25 mouse cellular contexts compared by ENCODE assay signal in the genomic region with DNA sequence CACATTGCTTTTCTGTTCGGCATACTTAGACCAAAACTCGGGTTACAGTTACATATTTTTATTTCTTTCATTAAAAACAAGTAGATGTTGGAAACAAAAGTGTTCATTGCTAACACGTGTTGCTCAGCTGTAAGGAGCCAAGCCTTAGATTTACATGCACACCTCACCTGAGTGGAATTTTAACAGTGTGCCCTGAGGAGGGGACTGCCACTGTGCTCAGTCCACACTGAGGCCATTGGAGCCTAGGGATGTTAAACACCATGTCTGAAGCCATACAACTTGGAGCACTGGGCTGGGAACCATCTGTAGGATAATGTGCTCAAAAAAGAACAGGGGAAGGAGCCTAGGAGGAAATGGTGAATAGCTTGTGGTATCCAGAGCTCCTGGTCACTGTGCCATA.
A peak's percentile ranks its signal among the peaks of the same experiment; 100 is the strongest.
DNase-seq lines count a peak whose midpoint lies in the region; ATAC-seq lines count a peak whose summit lies in the region.
"Had no signal": no experiment of that assay in that cellular context is flagged by ENCODE, and none has a peak within 500 bp of the region (broad histone marks: within the 10 kb centered on the region; RNA-seq: fewer than 3 reads in every experiment).

No protein-coding gene starts in this region.

- 0 out of 2 replicates have a peak overlapping the region, but pooled peaks have one; percentile 15 for H3K4me2 ChIP-seq in limb, embryonic 13.5 days (replicated peaks)
- H3K4me2 ChIP-seq in limb, embryonic 15.5 days = no peak overlapping the region
- H3K4me2 ChIP-seq: embryonic facial prominence, embryonic 13.5 days; embryonic facial prominence, embryonic 15.5 days; forebrain, embryonic 13.5 days; forebrain, embryonic 15.5 days had no signal

- DNase-seq in heart, embryonic 10.5 days (ENCODE audit: low spot score) = peak; percentile 17
- DNase-seq in heart, adult 8-10 months (ENCODE audit: low spot score) = no peak
- DNase-seq in limb, embryonic 10.5 days (ENCODE audit: low spot score) = peak; percentile 25
- DNase-seq in embryo, embryonic 10 days (ENCODE audit: low spot score) = no peak
- no peak for DNase-seq in cerebellum, adult 8-10 months
- DNase-seq: adrenal gland, adult 8-10 months; adrenal gland, postnatal 14 days; adrenal gland, postnatal 36 days; cerebellum, adult 11-12 months; cerebellum, adult 2 months; cerebellum, adult 9-11 months; cerebellum, postnatal 14 days; cerebellum, postnatal 36 days; forebrain, postnatal 0 days had no signal

- peak; percentile 57 for ATAC-seq in limb, embryonic 13.5 days (ENCODE audit: low FRiP score, low read depth)
- ATAC-seq in limb, embryonic 15.5 days (ENCODE audit: insufficient number of reproducible peaks, low FRiP score, low TSS enrichment, low read depth) = 0 out of 2 replicates have a peak, but pooled peaks have one; percentile 24
- no peak for ATAC-seq in CD4-positive, CD25-positive, alpha-beta regulatory T cell, adult 4 months
- ATAC-seq: activated CD4-positive, CD25-positive, alpha-beta regulatory T cell, adult 4 months; forebrain, embryonic 13.5 days; forebrain, embryonic 15.5 days; forebrain, postnatal 0 days; Patski had no signal

- no peak overlapping the region for H3K27ac ChIP-seq in heart, embryonic 10.5 days
- no peak overlapping the region for H3K27ac ChIP-seq in limb, embryonic 10.5 days
- peak overlapping the region; percentile 56 for H3K27ac ChIP-seq in limb, embryonic 13.5 days
- peak overlapping the region; percentile 62; the same call in 1 of the 2 replicates for H3K27ac ChIP-seq in limb, embryonic 15.5 days
- H3K27ac ChIP-seq: embryonic facial prominence, embryonic 13.5 days; embryonic facial prominence, embryonic 15.5 days; forebrain, embryonic 13.5 days; forebrain, embryonic 15.5 days had no signal

- no peaks in the 10 kb centered on the region for H3K9me3 ChIP-seq in heart, embryonic 10.5 days
- 0 out of 2 replicates have a peak, but pooled peaks cover 2% of the 10 kb centered on the region for H3K9me3 ChIP-seq in limb, embryonic 10.5 days (replicated peaks)
- H3K9me3 ChIP-seq in limb, embryonic 13.5 days = 0 out of 2 replicates have a peak, but pooled peaks cover 4% of the 10 kb centered on the region
- no peaks in the 10 kb centered on the region for H3K9me3 ChIP-seq in limb, embryonic 15.5 days
- H3K9me3 ChIP-seq: embryonic facial prominence, embryonic 15.5 days; forebrain, embryonic 13.5 days; forebrain, embryonic 15.5 days; G1E had no signal

- no peak overlapping the region for H3K4me3 ChIP-seq in heart, embryonic 10.5 days
- no peak overlapping the region for H3K4me3 ChIP-seq in limb, embryonic 10.5 days
- no peak overlapping the region for H3K4me3 ChIP-seq in limb, embryonic 13.5 days
- H3K4me3 ChIP-seq in limb, embryonic 15.5 days = no peak overlapping the region
- H3K4me3 ChIP-seq: embryonic facial prominence, embryonic 13.5 days; embryonic facial prominence, embryonic 15.5 days; forebrain, embryonic 13.5 days; forebrain, embryonic 15.5 days had no signal

- WGBS in heart, embryonic 10.5 days = 81% methylated on average over 3 of the region's 3 CpGs
- WGBS in limb, embryonic 10.5 days = 90% methylated on average over 3 of the region's 3 CpGs
- WGBS in limb, embryonic 13.5 days = 40% methylated on average over 3 of the region's 3 CpGs
- 32% methylated on average over 3 of the region's 3 CpGs for WGBS in limb, embryonic 15.5 days

- no peaks in the 10 kb centered on the region for H3K4me1 ChIP-seq in heart, embryonic 10.5 days
- peaks cover 11% of the 10 kb centered on the region; the same call in 1 of the 2 replicates for H3K4me1 ChIP-seq in limb, embryonic 10.5 days
- H3K4me1 ChIP-seq in limb, embryonic 13.5 days = peaks cover 28% of the 10 kb centered on the region
- peaks cover 16% of the 10 kb centered on the region; the same call in 1 of the 2 replicates for H3K4me1 ChIP-seq in limb, embryonic 15.5 days
- H3K4me1 ChIP-seq: embryonic facial prominence, embryonic 13.5 days; embryonic facial prominence, embryonic 15.5 days; forebrain, embryonic 13.5 days; forebrain, embryonic 15.5 days had no signal

- H3K36me3 ChIP-seq in heart, embryonic 10.5 days = no peaks in the 10 kb centered on the region
- H3K36me3 ChIP-seq in limb, embryonic 10.5 days = no peaks in the 10 kb centered on the region
- H3K36me3 ChIP-seq in limb, embryonic 13.5 days = no peaks in the 10 kb centered on the region
- no peaks in the 10 kb centered on the region for H3K36me3 ChIP-seq in limb, embryonic 15.5 days
- H3K36me3 ChIP-seq: embryonic facial prominence, embryonic 13.5 days; embryonic facial prominence, embryonic 15.5 days; forebrain, embryonic 15.5 days; G1E had no signal

- H3K27me3 ChIP-seq in heart, embryonic 10.5 days (ENCODE audit: insufficient read depth, poor library complexity, severe bottlenecking) = no peaks in the 10 kb centered on the region
- H3K27me3 ChIP-seq in limb, embryonic 10.5 days (ENCODE audit: low read depth, poor library complexity, severe bottlenecking) = no peaks in the 10 kb centered on the region
- H3K27me3 ChIP-seq in limb, embryonic 13.5 days = no peaks in the 10 kb centered on the region
- no peaks in the 10 kb centered on the region for H3K27me3 ChIP-seq in limb, embryonic 15.5 days
- H3K27me3 ChIP-seq: CH12.LX; embryonic facial prominence, embryonic 13.5 days; embryonic facial prominence, embryonic 15.5 days; forebrain, embryonic 13.5 days; forebrain, embryonic 15.5 days; Patski had no signal

- H3K9ac ChIP-seq in limb, embryonic 13.5 days = no peak overlapping the region
- H3K9ac ChIP-seq in limb, embryonic 15.5 days = no peak overlapping the region
- H3K9ac ChIP-seq: embryonic facial prominence, embryonic 13.5 days; embryonic facial prominence, embryonic 15.5 days; forebrain, embryonic 13.5 days; forebrain, embryonic 15.5 days; forebrain, postnatal 0 days had no signal

Comparison
In these comparisons a context has a peak if more than half of its experiments do, and no peak if none do; other contexts are left out.
1. DNase-seq: peak in heart, embryonic 10.5 days (single experiment) and limb, embryonic 10.5 days (single experiment); none in heart, adult 8-10 months (single experiment), embryo, embryonic 10 days (single experiment) and cerebellum, adult 8-10 months (single experiment).
2. H3K27ac ChIP-seq: peak in limb, embryonic 13.5 days (single experiment) and limb, embryonic 15.5 days (single experiment); none in heart, embryonic 10.5 days (single experiment) and limb, embryonic 10.5 days (single experiment).